Mouse (Mus musculus) kidney, adult 10 weeks (tissue): Measurements from ENCODE around the gene Ccnc. TPM values are rescaled to one million over a fixed set of nuclear protein-coding genes. Genes with fewer than 3 reads are reported as not detected.

Source experiments
- polyA plus RNA-seq: library from polyadenylated mRNA; stranded (reverse); fragments of 350-450 nt; fragmentation: Illumina TruSeq; extraction: RNeasy Lipid Tissue Mini Kit (QIAGEN cat#74804); gene quantifications from one replicate; pipeline ENCODE4 v1.2.3, GENCODE M21; 2014; ENCODE audit warnings: low read depth, low replicate concordance

The Ccnc gene
- 78.8 TPM for polyA plus RNA-seq

DNA sequence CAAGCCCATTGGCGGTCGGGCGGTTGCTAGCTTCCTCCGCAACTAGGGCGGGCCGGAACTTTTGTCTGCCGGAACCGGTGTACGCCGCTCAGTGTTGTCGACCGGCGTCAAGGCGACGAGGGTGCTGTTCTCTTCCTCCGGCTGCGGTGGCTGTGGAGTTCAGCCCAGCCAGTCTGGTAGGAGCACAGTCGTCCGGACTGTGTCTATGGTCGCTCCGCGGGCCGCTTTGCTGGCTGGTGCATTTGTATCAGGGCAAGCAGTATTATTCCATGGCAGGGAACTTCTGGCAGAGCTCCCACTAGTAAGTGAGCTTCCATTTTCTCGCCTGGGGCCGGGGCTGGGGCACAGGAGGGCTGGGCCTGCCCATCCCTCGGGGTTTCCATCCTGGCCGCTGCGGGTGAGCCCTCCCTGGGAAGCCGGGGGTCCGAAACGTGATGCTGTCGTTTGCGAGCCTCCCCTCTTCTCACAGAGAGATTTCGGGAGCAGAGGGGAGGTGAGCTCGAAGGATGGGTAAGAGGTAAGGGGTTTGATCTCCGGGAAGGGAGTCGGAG lies at the start of gene Ccnc:
TSS of gene Ccnc (plus strand) at position 87 of the 551 bp plus-strand sequence.

DNA sequence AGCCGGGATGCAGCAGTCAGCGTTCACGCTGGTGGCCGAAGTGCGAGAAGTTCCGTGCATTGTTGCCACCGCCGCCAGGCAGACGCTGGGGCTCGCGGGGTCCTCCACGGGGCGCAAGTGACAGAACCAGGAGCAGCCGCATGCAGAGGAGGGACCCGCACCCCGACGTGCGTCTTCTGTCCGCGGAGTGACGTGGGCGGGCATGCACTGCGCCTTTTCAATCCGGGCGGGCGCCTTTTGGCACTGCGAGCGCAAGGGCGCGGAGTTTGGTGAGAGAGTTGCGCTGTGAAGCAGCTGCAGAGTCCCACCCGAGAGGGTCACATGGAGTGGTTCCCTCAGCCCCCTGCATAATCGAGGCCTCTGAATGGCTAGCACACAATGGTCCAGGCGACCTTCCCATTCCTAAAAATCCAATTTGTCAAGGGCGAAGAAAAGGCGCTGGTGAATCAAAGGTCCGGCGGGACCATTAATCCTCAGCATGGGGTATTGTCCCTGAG lies 41.9 kb upstream of the Ccnc start, which contains the start of gene Prdm13:
TSS of gene Prdm13 (minus strand) at position 369 of the 497 bp plus-strand sequence.

DNA sequence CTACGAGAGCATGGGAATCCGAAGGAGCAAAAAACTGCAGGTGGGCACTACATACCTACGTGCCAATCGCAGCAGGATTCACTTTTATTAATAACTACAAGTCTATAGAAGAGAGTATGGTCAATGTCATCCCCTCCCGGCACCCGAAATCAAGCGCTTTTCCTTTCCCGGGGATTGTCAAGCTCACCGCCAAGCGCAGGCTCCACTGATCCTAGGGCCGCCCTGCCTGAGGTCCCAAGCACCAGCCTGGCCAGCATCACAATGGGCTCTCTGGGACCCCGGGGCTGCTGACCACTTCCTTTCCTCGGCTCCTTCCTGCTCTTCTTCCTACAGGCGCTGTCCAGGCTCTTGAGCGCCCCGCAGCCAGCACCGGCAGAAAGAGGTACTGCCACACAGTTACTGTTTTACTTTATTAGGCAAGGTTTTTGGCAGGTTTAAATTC lies 39.4 kb downstream of the Ccnc start, which contains the start of the genes Usp45 and Tstd3:
TSS of gene Usp45 (plus strand) at position 294 of the 442 bp plus-strand sequence.
TSS of gene Tstd3 (minus strand) at position 350 of the 442 bp plus-strand sequence.

Other genes starting within 250 kb of the Ccnc start
- not detected for gene Prdm13, start 41.7 kb upstream of the Ccnc start, polyA plus RNA-seq
- 33.2 TPM for gene Usp45, start 39.5 kb downstream of the Ccnc start, polyA plus RNA-seq
- gene Tstd3, start 39.5 kb downstream of the Ccnc start, polyA plus RNA-seq = 39.7 TPM
- gene Pnisr, start 119.9 kb downstream of the Ccnc start, polyA plus RNA-seq = 96.5 TPM
- gene Coq3, start 152.0 kb downstream of the Ccnc start, polyA plus RNA-seq = 15.5 TPM
- gene Faxc, start 203.6 kb downstream of the Ccnc start, polyA plus RNA-seq = 0.20 TPM